Mouse (Mus musculus) neutrophil, adult 59 days (primary cell): Measurements from ENCODE around the gene Pole3. TPM values are rescaled to one million over a fixed set of nuclear protein-coding genes. Genes with fewer than 3 reads are reported as not detected.

Experiments
- total RNA-seq, 2 experiments: library from RNA; stranded (reverse); gene quantifications; 1 replicate in 1 of 2; 2 replicates in 1 of 2; pipeline ENCODE4 v1.2.4; 2023

Gene Pole3
- 10 to 100 TPM; 16.3 to 21.8 TPM for total RNA-seq

GRCm38 (mm10) chr4:62524651-62525488, at the start of gene Pole3, which contains the start of gene 4933430I17Rik:
Gene Pole3 (minus strand): TSS chr4:62525068.
Gene 4933430I17Rik (plus strand): TSS chr4:62525369.

DNA sequence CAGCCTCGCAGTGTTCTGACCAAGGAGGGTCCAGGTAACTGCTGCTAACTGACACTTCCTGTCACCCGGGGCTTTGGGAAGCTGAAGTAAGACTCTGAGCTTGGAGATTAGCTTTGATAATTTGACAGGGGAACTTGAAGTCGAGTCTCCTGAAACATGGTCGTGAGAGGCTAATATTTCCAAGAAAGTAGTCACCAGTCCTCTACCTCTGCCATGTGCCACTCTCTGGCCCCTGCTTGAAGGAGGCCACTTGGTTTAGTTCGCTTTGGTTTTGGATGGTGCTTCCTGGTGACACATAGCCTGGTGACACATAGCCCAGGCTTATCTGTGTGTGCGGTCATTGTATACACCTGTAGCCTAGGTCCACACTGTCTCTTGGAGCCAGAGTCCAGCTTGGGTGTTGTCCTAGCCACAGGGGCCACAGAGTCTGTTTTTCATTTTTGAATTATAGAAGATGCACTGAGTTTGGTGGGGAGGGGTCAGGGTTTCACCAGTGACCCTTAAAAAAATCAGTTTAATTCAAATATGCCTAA, 35.0 kb upstream of the Pole3 start, which contains the start of gene Rgs3:
Rgs3 (plus strand) TSS at position 51 of the 533 bp plus-strand sequence.

GRCm38 (mm10) chr4:62519849-62520233, 5.0 kb downstream of the Pole3 start, which contains the start of gene Alad:
Gene Alad (minus strand): TSS chr4:62519918.

DNA sequence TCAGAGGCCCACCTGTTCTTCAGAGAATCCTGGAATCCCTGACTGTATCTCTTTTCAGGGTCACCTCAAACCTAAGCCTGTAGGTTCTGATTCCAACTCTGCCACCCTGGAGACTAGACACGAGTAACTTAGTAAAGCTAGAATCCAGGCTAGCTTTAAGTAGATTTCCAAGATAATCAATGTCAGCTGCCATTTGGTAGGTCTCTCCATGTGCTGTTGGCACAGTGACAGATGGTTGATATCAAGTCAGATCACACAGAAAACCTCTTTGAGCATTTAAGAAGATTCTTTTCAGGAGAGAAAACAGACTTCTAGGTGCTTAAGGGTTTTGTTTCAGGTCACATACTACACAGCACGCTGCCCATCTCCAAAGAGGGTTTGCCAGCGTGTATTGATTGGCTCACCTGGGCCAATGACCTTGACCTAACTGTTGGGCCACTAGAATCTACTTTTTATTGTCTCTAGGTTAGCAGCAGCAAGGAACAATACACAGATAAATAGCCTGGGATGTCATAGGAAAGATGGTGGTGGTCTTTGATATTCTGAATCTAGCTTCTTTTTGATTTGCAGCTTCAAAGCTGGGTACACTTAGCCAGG, 21.4 kb downstream of the Pole3 start, which contains the start of gene Hdhd3:
Hdhd3 (minus strand) TSS at position 94 of the 597 bp plus-strand sequence.

GRCm38 (mm10) chr4:62479937-62480708, 44.7 kb downstream of the Pole3 start, which contains the start of gene Bspry:
Gene Bspry (plus strand): TSS chr4:62480053.

Other genes starting within 250 kb of the Pole3 start
- gene Fkbp15, start 164.5 kb downstream of the Pole3 start, total RNA-seq, result 10 to 100 TPM; 83.4 to 94.3 TPM
- gene Slc31a1, start 164.3 kb downstream of the Pole3 start, total RNA-seq, result 10 to 100 TPM; 12.1 to 13.3 TPM
- 10 to 100 TPM; 36.9 to 41.2 TPM for gene Cdc26, start 116.4 kb downstream of the Pole3 start, total RNA-seq
- gene Prpf4, start 116.3 kb downstream of the Pole3 start, total RNA-seq, result 1 to 10 TPM; 7.9 to 8.9 TPM
- gene Rnf183, start 89.8 kb downstream of the Pole3 start, total RNA-seq, result not detected
- gene Wdr31, start 54.2 kb downstream of the Pole3 start, total RNA-seq, result 1 to 10 TPM in 1 of 2 experiments, not detected in 1; 1.5 TPM
- gene Bspry, start 45.0 kb downstream of the Pole3 start, total RNA-seq, result under 1 TPM; 0.42 to 0.82 TPM
- 1 to 10 TPM; 1.1 to 1.2 TPM for gene Hdhd3, start 21.6 kb downstream of the Pole3 start, total RNA-seq
- gene Alad, start 5.2 kb downstream of the Pole3 start, total RNA-seq, result 10 to 100 TPM; 12.3 to 32.6 TPM
- under 1 TPM in 1 of 2 experiments, not detected in 1; 0.38 TPM for gene 4933430I17Rik, start 301 bp upstream of the Pole3 start, total RNA-seq
- gene Rgs3, start 34.8 kb upstream of the Pole3 start, total RNA-seq, result 10 to 100 TPM; 78.1 to 86.0 TPM